8 mouse cellular contexts compared by ENCODE assay signal in genomic region chr9:122294242-122294881, GRCm38 (mm10). TPM values are rescaled to one million over a fixed set of nuclear protein-coding genes. Genes with fewer than 3 reads are reported as not detected.
DNase-seq lines count a peak whose midpoint lies in the region; ATAC-seq and TF ChIP-seq lines count a peak whose summit lies in the region.

Ano10 (minus strand) TSS chr9:122294423.

- peak within 1 kb of the TSS; percentile 86 for H3K4me3 ChIP-seq in forebrain, embryonic 10.5 days
- peak within 1 kb of the TSS; percentile 72 for H3K4me3 ChIP-seq in heart, embryonic 15.5 days
- peak within 1 kb of the TSS; percentile 59 to 63 for H3K4me3 ChIP-seq in liver, embryonic 14.5 days (ENCODE audit: insufficient read depth in 1 of 2, low read depth in 2 of 2, low read length in 2 of 2)
- H3K4me3 ChIP-seq in neural tube, embryonic 11.5 days (ENCODE audit: low read depth, low read length), result peak within 1 kb of the TSS; percentile 78
- H3K4me3 ChIP-seq in stomach, postnatal 0 days (ENCODE audit: low read depth, low read length), result peak within 1 kb of the TSS; percentile 86

- no peak; the same call in 1 of the 2 replicates for TF ChIP-seq CTCF in liver, embryonic 14.5 days (IDR thresholded peaks at IDR 0.05; ENCODE audit: low read depth)
- peak; percentile 68 for TF ChIP-seq CTCF in stomach, postnatal 0 days (IDR thresholded peaks at IDR 0.05; ENCODE audit: low read depth)

- H3K27ac ChIP-seq in forebrain, embryonic 10.5 days, result peak within 1 kb of the TSS; percentile 92
- peak within 1 kb of the TSS; percentile 57 for H3K27ac ChIP-seq in heart, embryonic 15.5 days
- no peak within 1 kb of the TSS for H3K27ac ChIP-seq in liver, embryonic 14.5 days
- H3K27ac ChIP-seq in neural tube, embryonic 11.5 days (ENCODE audit: low read depth, low read length), result peak within 1 kb of the TSS; percentile 58; the same call in 1 of the 2 replicates
- peak within 1 kb of the TSS; percentile 93 for H3K27ac ChIP-seq in stomach, postnatal 0 days (replicated peaks)

- H3K4me1 ChIP-seq in forebrain, embryonic 10.5 days, result peaks cover 20% of the 10 kb centered on the region
- peaks cover 10% of the 10 kb centered on the region for H3K4me1 ChIP-seq in heart, embryonic 15.5 days (replicated peaks)
- H3K4me1 ChIP-seq in liver, embryonic 14.5 days (replicated peaks; ENCODE audit: control insufficient read depth in 2 of 2, insufficient read depth in 2 of 2, low read length in 1 of 2), result peaks cover 3 to 5% of the 10 kb centered on the region in 2 experiments; a peak in 2 of 4 replicates
- H3K4me1 ChIP-seq in neural tube, embryonic 11.5 days (ENCODE audit: control insufficient read depth, insufficient read depth, low read length), result peaks cover 4% of the 10 kb centered on the region; the same call in 1 of the 2 replicates
- H3K4me1 ChIP-seq in stomach, postnatal 0 days (replicated peaks; ENCODE audit: control insufficient read depth, insufficient read depth), result no peaks in the 10 kb centered on the region

- no peak for TF ChIP-seq EP300 in liver, embryonic 14.5 days (IDR thresholded peaks at IDR 0.05; ENCODE audit: low read depth)
- TF ChIP-seq EP300 in stomach, postnatal 0 days (optimal IDR thresholded peaks at IDR 0.05), result no peak

- WGBS in forebrain, embryonic 10.5 days, result under 1% methylated on average over 50 of the region's 51 CpGs
- under 1% methylated on average over 50 of the region's 51 CpGs for WGBS in heart, embryonic 15.5 days
- 1% methylated on average over 51 of the region's 51 CpGs for WGBS in liver, embryonic 14.5 days (ENCODE audit: insufficient replicate concordance)
- WGBS in neural tube, embryonic 11.5 days, result 1% methylated on average over 51 of the region's 51 CpGs
- 1% methylated on average over 50 of the region's 51 CpGs for WGBS in stomach, postnatal 0 days

- no peaks in the 10 kb centered on the region for H3K27me3 ChIP-seq in forebrain, embryonic 10.5 days (ENCODE audit: poor library complexity, severe bottlenecking)
- no peaks in the 10 kb centered on the region for H3K27me3 ChIP-seq in heart, embryonic 15.5 days
- H3K27me3 ChIP-seq in liver, embryonic 14.5 days (ENCODE audit: control insufficient read depth, insufficient read depth, low read length), result peaks cover 12% of the 10 kb centered on the region
- no peaks in the 10 kb centered on the region for H3K27me3 ChIP-seq in neural tube, embryonic 11.5 days (ENCODE audit: control insufficient read depth, insufficient read depth, low read length)
- H3K27me3 ChIP-seq in stomach, postnatal 0 days (ENCODE audit: control insufficient read depth, insufficient read depth, low read length), result no peaks in the 10 kb centered on the region

- peak; percentile 94 for ATAC-seq in heart, embryonic 15.5 days (replicated peaks; ENCODE audit: insufficient number of reproducible peaks, insufficient read depth, low FRiP score, low read depth)
- ATAC-seq in liver, embryonic 14.5 days (ENCODE audit: insufficient read depth), result peak; percentile 92
- peak; percentile 95 for ATAC-seq in neural tube, embryonic 11.5 days (ENCODE audit: insufficient read depth, low FRiP score, low TSS enrichment)
- ATAC-seq in stomach, postnatal 0 days (ENCODE audit: low FRiP score, low TSS enrichment), result peak; percentile 96

- DNase-seq in CD8-positive naive resting alpha-beta T cell, adult 2 months (ENCODE audit: low read depth in 2 of 2, low spot score in 2 of 2), result peak; percentile 95 to 98
- peak; percentile 96 for DNase-seq in c-Kit-positive CD71-negative TER-119-negative erythroid progenitor cells, embryonic 14.5 days (ENCODE audit: low read depth)
- DNase-seq in forebrain, embryonic 10.5 days (ENCODE audit: extremely low spot score, low spot score), result peak; percentile 100
- peak; percentile 99 for DNase-seq in kidney, postnatal 25 days
- peak; percentile 80 to 84 (median 83) for DNase-seq in liver, embryonic 14.5 days (ENCODE audit: low read depth in 3 of 3, low spot score in 3 of 3)
- peak; percentile 99 for DNase-seq in neural tube, embryonic 11.5 days (ENCODE audit: low spot score)
- DNase-seq in stomach, postnatal 0 days (ENCODE audit: low spot score), result peak; percentile 99

- no peaks in the 10 kb centered on the region for H3K9me3 ChIP-seq in forebrain, embryonic 10.5 days
- H3K9me3 ChIP-seq in heart, embryonic 15.5 days (replicated peaks), result no peaks in the 10 kb centered on the region
- H3K9me3 ChIP-seq in liver, embryonic 14.5 days (ENCODE audit: control insufficient read depth, low read length), result no peaks in the 10 kb centered on the region
- H3K9me3 ChIP-seq in neural tube, embryonic 11.5 days (ENCODE audit: control insufficient read depth, low read length), result no peaks in the 10 kb centered on the region
- H3K9me3 ChIP-seq in stomach, postnatal 0 days (ENCODE audit: control insufficient read depth, low read length), result no peaks in the 10 kb centered on the region

- H3K9ac ChIP-seq in heart, embryonic 15.5 days, result peak within 1 kb of the TSS; percentile 73
- peak within 1 kb of the TSS; percentile 59 for H3K9ac ChIP-seq in liver, embryonic 14.5 days (replicated peaks)
- H3K9ac ChIP-seq in neural tube, embryonic 11.5 days (ENCODE audit: low read length), result peak within 1 kb of the TSS; percentile 87
- peak within 1 kb of the TSS; percentile 92 for H3K9ac ChIP-seq in stomach, postnatal 0 days (ENCODE audit: low read length)

- no peaks in the 10 kb centered on the region for H3K36me3 ChIP-seq in forebrain, embryonic 10.5 days (replicated peaks)
- no peaks in the 10 kb centered on the region for H3K36me3 ChIP-seq in heart, embryonic 15.5 days
- no peaks in the 10 kb centered on the region for H3K36me3 ChIP-seq in liver, embryonic 14.5 days (replicated peaks; ENCODE audit: control insufficient read depth, insufficient read depth, low read depth)
- H3K36me3 ChIP-seq in neural tube, embryonic 11.5 days (ENCODE audit: control insufficient read depth, insufficient read depth, low read length), result no peaks in the 10 kb centered on the region
- H3K36me3 ChIP-seq in stomach, postnatal 0 days (ENCODE audit: control insufficient read depth, insufficient read depth, low read length), result no peaks in the 10 kb centered on the region

- H3K4me2 ChIP-seq in heart, embryonic 15.5 days, result peak within 1 kb of the TSS; percentile 80
- peak within 1 kb of the TSS; percentile 78 for H3K4me2 ChIP-seq in liver, embryonic 14.5 days (ENCODE audit: low read depth)
- peak within 1 kb of the TSS; percentile 65 for H3K4me2 ChIP-seq in neural tube, embryonic 11.5 days (ENCODE audit: low read depth)
- peak within 1 kb of the TSS; percentile 83 for H3K4me2 ChIP-seq in stomach, postnatal 0 days (replicated peaks; ENCODE audit: low read depth)

RNA-seq across cellular contexts. Expression of gene Ano10, which starts in this region (rescaled TPM):
- polyA plus RNA-seq in forebrain, embryonic 10.5 days (2016; fragmentation: Nextera tagmentation; extraction: Ambion mirVana), result 29.9 and 31.1 TPM in 2 replicates
- polyA plus RNA-seq in heart, embryonic 15.5 days (2015; fragmentation: Nextera tagmentation; extraction: Ambion mirVana), result 23.5 and 34.7 TPM in 2 replicates
- polyA plus RNA-seq in liver, embryonic 14.5 days (2012; rRNA removed), result 6.4 and 6.9 TPM in 2 replicates
- 11.2 and 11.4 TPM in 2 replicates for polyA plus RNA-seq in liver, embryonic 14.5 days (2014; fragmentation: Nextera tagmentation; extraction: Ambion mirVana)
- 52.7 and 55.4 TPM in 2 replicates for polyA plus RNA-seq in neural tube, embryonic 11.5 days (2014; fragmentation: Nextera tagmentation; extraction: Ambion mirVana)
- 30.8 and 33.0 TPM in 2 replicates for polyA plus RNA-seq in stomach, postnatal 0 days (2015; fragmentation: Nextera tagmentation; extraction: Ambion mirVana)
